Mouse (Mus musculus): ENCODE results near the gene Itpr2.

The Itpr2 gene

GRCm38 (mm10) chr6:146352258-146352805 is 149.7 kb downstream of the Itpr2 start:
- DNase-seq (ENCODE audit: low read depth, low spot score), result no peak

- DNase-seq (ENCODE audit: low read depth, low spot score), result no peak
Measured at GRCm38 (mm10) chr6:146351816-146352215, 150.2 kb downstream of the Itpr2 start.

- DNase-seq (ENCODE audit: low read depth, low spot score), result no peak
Measured at GRCm38 (mm10) chr6:146347568-146347967, 154.5 kb downstream of the Itpr2 start.

GRCm38 (mm10) chr6:146346545-146347195 is 155.4 kb downstream of the Itpr2 start:
- DNase-seq (ENCODE audit: low read depth, low spot score), result no peak

GRCm38 (mm10) chr6:146344732-146345131 is 157.3 kb downstream of the Itpr2 start:
- DNase-seq (ENCODE audit: low read depth, low spot score), result no peak

- DNase-seq (ENCODE audit: low read depth, low spot score), result no peak
Measured at GRCm38 (mm10) chr6:146343671-146344384, 158.2 kb downstream of the Itpr2 start.

- DNase-seq (ENCODE audit: low read depth, low spot score), result no peak
Measured at GRCm38 (mm10) chr6:146342995-146343394, 159.0 kb downstream of the Itpr2 start.

GRCm38 (mm10) chr6:146341934-146342333 is 160.1 kb downstream of the Itpr2 start:
- no peak for DNase-seq (ENCODE audit: low read depth, low spot score)

- no peak for DNase-seq (ENCODE audit: low read depth, low spot score)
Measured at GRCm38 (mm10) chr6:146341413-146341812, 160.6 kb downstream of the Itpr2 start.

- DNase-seq (ENCODE audit: low read depth, low spot score), result no peak
Measured at GRCm38 (mm10) chr6:146340951-146341350, 161.1 kb downstream of the Itpr2 start.

- no peak for DNase-seq (ENCODE audit: low read depth, low spot score)
Measured at GRCm38 (mm10) chr6:146339779-146340178, 162.2 kb downstream of the Itpr2 start.

GRCm38 (mm10) chr6:146337237-146337636 is 164.8 kb downstream of the Itpr2 start:
- DNase-seq (ENCODE audit: low read depth, low spot score), result no peak

GRCm38 (mm10) chr6:146335191-146335590 is 166.8 kb downstream of the Itpr2 start:
- no peak for DNase-seq (ENCODE audit: low read depth, low spot score)

- no peak for DNase-seq (ENCODE audit: low read depth, low spot score)
Measured at GRCm38 (mm10) chr6:146333506-146333905, 168.5 kb downstream of the Itpr2 start.

- DNase-seq (ENCODE audit: low read depth, low spot score), result no peak
Measured at GRCm38 (mm10) chr6:146331017-146331669, 170.9 kb downstream of the Itpr2 start.

- no peak for DNase-seq (ENCODE audit: low read depth, low spot score)
Measured at GRCm38 (mm10) chr6:146329079-146329478, 172.9 kb downstream of the Itpr2 start.

GRCm38 (mm10) chr6:146326631-146327030 is 175.4 kb downstream of the Itpr2 start:
- no peak for DNase-seq (ENCODE audit: low read depth, low spot score)

- no peak for DNase-seq (ENCODE audit: low read depth, low spot score)
Measured at GRCm38 (mm10) chr6:146324541-146325204, 177.3 kb downstream of the Itpr2 start.

GRCm38 (mm10) chr6:146322555-146322954 is 179.5 kb downstream of the Itpr2 start:
- no peak for DNase-seq (ENCODE audit: low read depth, low spot score)

- no peak for DNase-seq (ENCODE audit: low read depth, low spot score)
Measured at GRCm38 (mm10) chr6:146321951-146322350, 180.1 kb downstream of the Itpr2 start.

GRCm38 (mm10) chr6:146316415-146316814 is 185.6 kb downstream of the Itpr2 start:
- no peak for DNase-seq (ENCODE audit: low read depth, low spot score)

GRCm38 (mm10) chr6:146315153-146315552 is 186.9 kb downstream of the Itpr2 start:
- DNase-seq (ENCODE audit: low read depth, low spot score), result no peak

Measured in telencephalon, adult 2 months (tissue).